Mouse (Mus musculus) ES-E14 (cell line): ENCODE results near the gene Setd1a. TPM values are rescaled to one million over a fixed set of nuclear protein-coding genes. Genes with fewer than 3 reads are reported as not detected.
A peak's percentile ranks its signal among the peaks of the same experiment; 100 is the strongest.

ENCODE experiments used
- DNase-seq: peaks from one replicate; pipeline ENCODE4 v3.0.0-alpha.2; 2013; ENCODE audit warnings: low read depth, low spot score
- H3K27ac ChIP-seq: 2 replicates; pipeline ENCODE4 v1.5.1; 2012; ENCODE audit warnings: low read depth, mild to moderate bottlenecking, low read length, moderate library complexity, mixed read lengths; ENCODE audit not compliant: poor library complexity, insufficient read depth, severe bottlenecking
- H3K36me3 ChIP-seq: 2 replicates; pipeline ENCODE4 v1.6.1; 2012; ENCODE audit warnings: mild to moderate bottlenecking, low read length, moderate library complexity, mixed read lengths; ENCODE audit not compliant: control insufficient read depth, poor library complexity, insufficient read depth, severe bottlenecking
- H3K4me1 ChIP-seq, 2 experiments: fragments of 150-350 bp in 1 of 2; sonication (generic) in 1 of 2; 2 replicates each; pipeline ENCODE4 v1.6.1; 2012; ENCODE audit warnings: low read length in 2 of 2, mild to moderate bottlenecking in 1 of 2, mixed read lengths in 1 of 2; ENCODE audit not compliant: control insufficient read depth in 2 of 2, insufficient read depth in 2 of 2, poor library complexity in 1 of 2
- H3K4me3 ChIP-seq, 2 experiments: fragments of 150-350 bp in 1 of 2; sonication (generic) in 1 of 2; 2 replicates each; pipeline ENCODE4 v1.5.1; 2012; ENCODE audit warnings: low read length in 2 of 2, low read depth in 1 of 2, mild to moderate bottlenecking in 1 of 2, mixed read lengths in 1 of 2; ENCODE audit not compliant: insufficient read depth in 1 of 2, poor library complexity in 1 of 2, severe bottlenecking in 1 of 2
- H3K9ac ChIP-seq: 2 replicates; pipeline ENCODE4 v1.6.1; 2012; ENCODE audit warnings: low read depth, mild to moderate bottlenecking, low read length, mixed read lengths; ENCODE audit not compliant: poor library complexity, insufficient read depth, severe bottlenecking
- H3K9me3 ChIP-seq: fragments of 150-350 bp; sonication (generic); 2 replicates; pipeline ENCODE4 v1.6.1; 2012; ENCODE audit warnings: low read depth, mild to moderate bottlenecking, low read length; ENCODE audit not compliant: control insufficient read depth, insufficient read depth
- CHD2 ChIP-seq: IDR thresholded peaks from 2 replicates; pipeline ENCODE4 v1.6.1; 2014; ENCODE audit warnings: mild to moderate bottlenecking, low read depth, low read length, inconsistent platforms
- HCFC1 ChIP-seq: IDR thresholded peaks from 2 replicates; pipeline ENCODE4 v1.6.1; 2012; ENCODE audit warnings: low read length, inconsistent platforms, borderline replicate concordance; ENCODE audit not compliant: insufficient read depth
- MAFK ChIP-seq: IDR thresholded peaks from 2 replicates; pipeline ENCODE4 v1.6.1; 2014; ENCODE audit warnings: mild to moderate bottlenecking, low read depth, low read length, inconsistent platforms; ENCODE audit not compliant: insufficient read depth
- ZC3H11A ChIP-seq: IDR thresholded peaks from 2 replicates; pipeline ENCODE4 v1.6.1; 2012; ENCODE audit warnings: low read depth, mild to moderate bottlenecking, inconsistent platforms, low read length, borderline replicate concordance
- ZNF384 ChIP-seq: IDR thresholded peaks from 2 replicates; pipeline ENCODE4 v1.6.1; 2012; ENCODE audit warnings: low read depth, low read length, inconsistent platforms
- in situ Hi-C, 2 experiments: fragments of 600-800 bp; cut with MboI; formaldehyde crosslinking; loops; one replicate each; pipeline ENCODE4 v1.15.1; 2025; ENCODE audit warnings: low sequenced_read_pairs in 2 of 2, inconsistent platforms in 1 of 2; ENCODE audit not compliant: unreplicated experiment in 2 of 2
- total RNA-seq: library from RNA; depleted of rRNA; stranded (reverse); fragments of 300-350 nt; gene quantifications from 2 replicates; pipeline ENCODE4 v1.2.3, GENCODE M21; 2012

Gene Setd1a
- total RNA-seq, 1 experiment = 22.6 TPM

DNA sequence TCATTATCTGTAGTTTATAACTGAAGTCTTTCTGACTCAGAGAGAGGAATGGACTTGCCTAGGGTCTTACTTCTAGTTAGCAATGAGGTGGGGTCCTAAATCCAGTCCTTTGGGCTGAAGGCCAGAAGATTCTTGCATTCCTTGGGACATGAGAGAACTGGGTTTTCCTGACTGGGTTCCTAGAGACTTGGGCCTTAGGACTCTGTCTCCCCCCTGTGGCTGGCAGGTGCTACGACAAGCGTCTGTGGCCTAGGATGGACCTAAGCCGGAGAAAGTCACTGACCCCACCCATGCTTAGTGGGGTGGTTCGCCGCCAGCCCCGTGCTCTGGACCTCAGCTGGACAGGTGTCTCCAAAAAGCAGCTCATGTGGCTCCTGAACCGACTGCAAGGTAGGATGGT lies 15.4 kb upstream of the Setd1a start:
- H3K36me3 ChIP-seq = peaks cover 51% of the 10 kb centered on the region
- no peak overlapping the region for H3K27ac ChIP-seq
- TF ChIP-seq ZC3H11A (peak; percentile 66), MAFK (no peak)
- no peak for DNase-seq
- in situ Hi-C loops = no loop called here
- H3K4me3 ChIP-seq = no peak overlapping the region
- no peak overlapping the region for H3K9ac ChIP-seq
- H3K4me1 ChIP-seq = peaks cover 0 to 3% of the 10 kb centered on the region in 2 experiments; a peak in 2 of 4 replicates
- H3K9me3 ChIP-seq = no peaks in the 10 kb centered on the region

GRCm38 (mm10) chr7:127763642-127764041 lies 12.8 kb upstream of the Setd1a start:
- Histone ChIP-seq H3K36me3 (peaks cover 40% of the 10 kb centered on the region), H3K9ac (no peak overlapping the region), H3K4me3 (no peak overlapping the region), H3K27ac (no peak overlapping the region), H3K9me3 (no peaks in the 10 kb centered on the region), H3K4me1 (peaks cover 0 to 16% of the 10 kb centered on the region in 2 experiments; a peak in 2 of 4 replicates)
- in situ Hi-C loops = no loop called here
- no peak for DNase-seq
- TF ChIP-seq HCFC1 (no peak), ZNF384 (no peak), MAFK (no peak), ZC3H11A (no peak), CHD2 (no peak)

GRCm38 (mm10) chr7:127765756-127766155 lies 10.7 kb upstream of the Setd1a start:
- no peak for DNase-seq
- no peak overlapping the region for H3K9ac ChIP-seq
- in situ Hi-C loops = no loop called here
- no peaks in the 10 kb centered on the region for H3K9me3 ChIP-seq
- H3K36me3 ChIP-seq = peaks cover 38% of the 10 kb centered on the region
- no peak overlapping the region for H3K27ac ChIP-seq
- TF ChIP-seq HCFC1 (no peak), ZNF384 (no peak), CHD2 (no peak), ZC3H11A (no peak), MAFK (no peak)
- no peak overlapping the region for H3K4me3 ChIP-seq
- H3K4me1 ChIP-seq = peaks cover 0 to 17% of the 10 kb centered on the region in 2 experiments; a peak in 2 of 4 replicates

GRCm38 (mm10) chr7:127766851-127767609 lies 9.4 kb upstream of the Setd1a start:
- H3K36me3 ChIP-seq = peaks cover 30% of the 10 kb centered on the region
- TF ChIP-seq ZNF384 = no peak
- no peak for TF ChIP-seq HCFC1
- TF ChIP-seq CHD2 = no peak
- no peak for TF ChIP-seq MAFK
- no peak for TF ChIP-seq ZC3H11A
- peak overlapping the region; percentile 59; the same call in 1 of the 2 replicates for H3K27ac ChIP-seq
- in situ Hi-C loops = no loop called here
- H3K9me3 ChIP-seq = no peaks in the 10 kb centered on the region
- H3K9ac ChIP-seq = peak overlapping the region; percentile 57
- peaks cover 0 to 17% of the 10 kb centered on the region in 2 experiments; a peak in 2 of 4 replicates for H3K4me1 ChIP-seq
- H3K4me3 ChIP-seq = peak overlapping the region in 1 of 2 experiments; percentile 42; a peak in 2 of 4 replicates
- no peak for DNase-seq
